Mouse (Mus musculus) kidney, postnatal 0 days (tissue): ENCODE results near the gene Atp8b5. TPM values are rescaled to one million over a fixed set of nuclear protein-coding genes. Genes with fewer than 3 reads are reported as not detected.

Experiments used
- ATAC-seq: fragments of 200-750 bp; cut with Nextera tagmentation; replicated peaks from 2 replicates; pipeline ENCODE4 v1.8.0; 2017; ENCODE audit warnings: low read depth, moderate number of reproducible peaks, moderate TSS enrichment, moderate library complexity; ENCODE audit not compliant: low FRiP score
- DNase-seq: peaks from one replicate; pipeline ENCODE4 v3.0.0-alpha.2; 2016; ENCODE audit warnings: low spot score
- H3K27ac ChIP-seq: fragments of 300-500 bp; sonication (generic); 2 replicates; pipeline ENCODE4 v1.5.1; 2014; ENCODE audit warnings: mild to moderate bottlenecking
- H3K27me3 ChIP-seq: fragments of 300-500 bp; sonication (generic); 2 replicates; pipeline ENCODE4 v1.6.1; 2014; ENCODE audit warnings: low read length, mixed read lengths; ENCODE audit not compliant: insufficient read depth
- H3K36me3 ChIP-seq: fragments of 300-500 bp; sonication (generic); 2 replicates; pipeline ENCODE4 v1.6.1; 2014; ENCODE audit warnings: low read length, mixed read lengths; ENCODE audit not compliant: insufficient read depth
- H3K4me1 ChIP-seq: fragments of 300-500 bp; sonication (generic); replicated peaks from 2 replicates; pipeline ENCODE4 v1.6.1; 2014; ENCODE audit warnings: antibody characterized with exemption, low read length, mixed read lengths; ENCODE audit not compliant: insufficient read depth
- H3K4me2 ChIP-seq: fragments of 300-500 bp; sonication (generic); 2 replicates; pipeline ENCODE4 v1.6.1; 2014; ENCODE audit warnings: mild to moderate bottlenecking, low read length, moderate library complexity, mixed read lengths
- H3K4me3 ChIP-seq: fragments of 300-500 bp; sonication (generic); replicated peaks from 2 replicates; pipeline ENCODE4 v1.5.1; 2014; ENCODE audit warnings: low read depth, low read length
- H3K9ac ChIP-seq: fragments of 300-500 bp; sonication (generic); 2 replicates; pipeline ENCODE4 v1.6.1; 2014; ENCODE audit warnings: low read depth, low read length
- H3K9me3 ChIP-seq: fragments of 300-500 bp; sonication (generic); replicated peaks from 2 replicates; pipeline ENCODE4 v1.6.1; 2016; ENCODE audit warnings: low read length, inconsistent platforms, mixed read lengths
- CTCF ChIP-seq: IDR thresholded peaks from 2 replicates; pipeline ENCODE4 v1.5.1; 2016; ENCODE audit warnings: antibody characterized with exemption, low read depth, mild to moderate bottlenecking, moderate library complexity
- WGBS: fragments of 180-500 bp; shearing (Covaris S2); extraction: QIAGEN DNeasy Blood & Tissue Kit; methylation state at CpG from one replicate; pipeline ENCODE4 v1.1.7; 2014; 5-methylcytosine and 5-hydroxymethylcytosine counted together
- polyA plus RNA-seq: library from polyadenylated mRNA; unstranded; fragments of >200 nt; fragmentation: Nextera tagmentation; extraction: Ambion mirVana; gene quantifications from 2 replicates; pipeline ENCODE4 v1.2.1, GENCODE M21; 2015

The Atp8b5 gene
- polyA plus RNA-seq, 1 experiment from 2014 or later: 0.51 TPM

GRCm38 (mm10) chr4:43294001-43294400 is 27.0 kb downstream of the Atp8b5 start:
- TF ChIP-seq CTCF: peak; percentile 48
- no peak; the same call in 1 of the 2 replicates for ATAC-seq
- no peak overlapping the region for H3K9ac ChIP-seq
- H3K9me3 ChIP-seq: no peaks in the 10 kb centered on the region
- no peaks in the 10 kb centered on the region for H3K27me3 ChIP-seq
- DNase-seq: peak; percentile 38
- WGBS: 25% methylated on average over 6 of the region's 6 CpGs
- H3K4me1 ChIP-seq: no peaks in the 10 kb centered on the region
- no peak overlapping the region for H3K4me2 ChIP-seq
- no peak overlapping the region for H3K27ac ChIP-seq
- no peak overlapping the region for H3K4me3 ChIP-seq
- H3K36me3 ChIP-seq: no peaks in the 10 kb centered on the region

- ATAC-seq (0 out of 2 replicates have a peak, but pooled peaks have one; percentile 21), DNase-seq (no peak)
- no peaks in the 10 kb centered on the region for H3K9me3 ChIP-seq
- no peak overlapping the region for H3K4me3 ChIP-seq
- H3K36me3 ChIP-seq: no peaks in the 10 kb centered on the region
- H3K9ac ChIP-seq: no peak overlapping the region
- 16% methylated on average over 11 of the region's 11 CpGs for WGBS
- no peaks in the 10 kb centered on the region for H3K27me3 ChIP-seq
- H3K27ac ChIP-seq: no peak overlapping the region
- TF ChIP-seq CTCF: no peak
- no peak overlapping the region for H3K4me2 ChIP-seq
- H3K4me1 ChIP-seq: no peaks in the 10 kb centered on the region
Observed at GRCm38 (mm10) chr4:43309696-43310338, 42.9 kb downstream of the Atp8b5 start.

- H3K27ac ChIP-seq: no peak overlapping the region
- WGBS: 78% methylated on average over 4 of the region's 4 CpGs
- no peak for TF ChIP-seq CTCF
Observed at GRCm38 (mm10) chr4:43321536-43321935, 54.6 kb downstream of the Atp8b5 start.

GRCm38 (mm10) chr4:43322336-43322735 is 55.4 kb downstream of the Atp8b5 start:
- DNase-seq (peak; percentile 6), ATAC-seq (0 out of 2 replicates have a peak, but pooled peaks have one; percentile 46)
- Histone ChIP-seq H3K9me3 (no peaks in the 10 kb centered on the region), H3K4me1 (no peaks in the 10 kb centered on the region), H3K27ac (no peak overlapping the region), H3K36me3 (no peaks in the 10 kb centered on the region), H3K27me3 (no peaks in the 10 kb centered on the region), H3K4me2 (no peak overlapping the region), H3K9ac (no peak overlapping the region), H3K4me3 (no peak overlapping the region)
- 68% methylated on average over 14 of the region's 14 CpGs for WGBS
- TF ChIP-seq CTCF: no peak

More at GRCm38 (mm10) chr4:43321536-43321935, 54.6 kb downstream of the Atp8b5 start:
- Histone ChIP-seq H3K9me3 (no peaks in the 10 kb centered on the region), H3K4me2 (no peak overlapping the region), H3K36me3 (no peaks in the 10 kb centered on the region), H3K9ac (no peak overlapping the region), H3K4me3 (no peak overlapping the region), H3K27me3 (no peaks in the 10 kb centered on the region), H3K4me1 (no peaks in the 10 kb centered on the region)
- ATAC-seq (no peak), DNase-seq (no peak)

GRCm38 (mm10) chr4:43327118-43327517 is 60.2 kb downstream of the Atp8b5 start:
- Histone ChIP-seq H3K9ac (no peak overlapping the region), H3K9me3 (no peaks in the 10 kb centered on the region), H3K4me1 (no peaks in the 10 kb centered on the region), H3K4me3 (no peak overlapping the region), H3K4me2 (no peak overlapping the region), H3K36me3 (no peaks in the 10 kb centered on the region), H3K27me3 (no peaks in the 10 kb centered on the region), H3K27ac (no peak overlapping the region)
- DNase-seq: no peak
- no peak for ATAC-seq
- TF ChIP-seq CTCF: no peak
- WGBS: 99% methylated on average over 2 of the region's 2 CpGs

GRCm38 (mm10) chr4:43334771-43335170 is 67.8 kb downstream of the Atp8b5 start:
- H3K4me1 ChIP-seq: no peaks in the 10 kb centered on the region
- no peak for DNase-seq
- H3K36me3 ChIP-seq: no peaks in the 10 kb centered on the region
- no peaks in the 10 kb centered on the region for H3K9me3 ChIP-seq
- ATAC-seq: no peak
- H3K4me3 ChIP-seq: no peak overlapping the region
- H3K27ac ChIP-seq: no peak overlapping the region
- no peak overlapping the region for H3K4me2 ChIP-seq
- TF ChIP-seq CTCF: no peak
- 62% methylated on average over 2 of the region's 2 CpGs for WGBS
- no peak overlapping the region for H3K9ac ChIP-seq
- H3K27me3 ChIP-seq: no peaks in the 10 kb centered on the region

- no peak for TF ChIP-seq CTCF
- no peaks in the 10 kb centered on the region for H3K4me1 ChIP-seq
- H3K36me3 ChIP-seq: no peaks in the 10 kb centered on the region
- H3K4me3 ChIP-seq: no peak overlapping the region
- H3K9me3 ChIP-seq: no peaks in the 10 kb centered on the region
- H3K9ac ChIP-seq: no peak overlapping the region
- DNase-seq: no peak
- no peak overlapping the region for H3K4me2 ChIP-seq
- ATAC-seq: no peak
- no peaks in the 10 kb centered on the region for H3K27me3 ChIP-seq
- no peak overlapping the region for H3K27ac ChIP-seq
Observed at GRCm38 (mm10) chr4:43336176-43336575, 69.2 kb downstream of the Atp8b5 start.
